Mouse (Mus musculus) spleen, embryonic (tissue): ENCODE data around the gene Rnf135.
"Not testable (repeated sequence)": the region's sequence is repeated elsewhere in the genome, so short reads cannot be mapped to it uniquely, and the experiment has no call there.

Source experiments
- CTCF ChIA-PET: fragments of 350-600 bp; sonication (Branson Sonifier 250); formaldehyde crosslinking; loops from one replicate; lab custom pipeline; 2022; lab: Charles Lee

Gene Rnf135

GRCm38 (mm10) chr11:80159018-80159417 is 24.6 kb upstream of the Rnf135 start:
- CTCF ChIA-PET, result interaction anchor here (0.7 kb wide), 1 partner anchor 352 kb away, joined by 3 read pairs; no protein-coding TSS in a partner anchor

GRCm38 (mm10) chr11:80161041-80161440 is 22.6 kb upstream of the Rnf135 start:
- CTCF ChIA-PET, result no interaction called here

- CTCF ChIA-PET, result no interaction called here
Measured at GRCm38 (mm10) chr11:80163362-80164116, 20.1 kb upstream of the Rnf135 start.

- CTCF ChIA-PET, result no interaction called here
Measured at GRCm38 (mm10) chr11:80164224-80164623, 19.4 kb upstream of the Rnf135 start.

- CTCF ChIA-PET, result no interaction called here
Measured at GRCm38 (mm10) chr11:80168121-80168520, 15.5 kb upstream of the Rnf135 start.

- CTCF ChIA-PET, result no interaction called here
Measured at GRCm38 (mm10) chr11:80168611-80169249, 14.9 kb upstream of the Rnf135 start.

GRCm38 (mm10) chr11:80169629-80170028 is 14.0 kb upstream of the Rnf135 start:
- CTCF ChIA-PET, result interaction anchor here (0.5 kb wide), 1 partner anchor 150 kb away, joined by 6 read pairs; no protein-coding TSS in a partner anchor

- CTCF ChIA-PET, result interaction anchor here (0.5 to 0.7 kb wide), 2 partner anchors 149 to 322 kb away, joined by 6 to 21 read pairs; no protein-coding TSS in a partner anchor
Measured at GRCm38 (mm10) chr11:80170351-80170750, 13.3 kb upstream of the Rnf135 start.

- CTCF ChIA-PET, result no interaction called here
Measured at GRCm38 (mm10) chr11:80171884-80172283, 11.8 kb upstream of the Rnf135 start.

- CTCF ChIA-PET, result interaction anchor here (0.7 kb wide), 1 partner anchor 665 kb away, joined by 3 read pairs; no protein-coding TSS in a partner anchor
Measured at GRCm38 (mm10) chr11:80173963-80174670, 9.5 kb upstream of the Rnf135 start.

- CTCF ChIA-PET, result no interaction called here
Measured at GRCm38 (mm10) chr11:80176911-80177895, 6.4 kb upstream of the Rnf135 start.

- CTCF ChIA-PET, result no interaction called here
Measured at GRCm38 (mm10) chr11:80178316-80178715, 5.3 kb upstream of the Rnf135 start.

- CTCF ChIA-PET, result interaction anchor here (0.6 kb wide), 1 partner anchor 469 kb away, joined by 3 read pairs; no protein-coding TSS in a partner anchor
Measured at GRCm38 (mm10) chr11:80181021-80181749, 2.5 kb upstream of the Rnf135 start.

GRCm38 (mm10) chr11:80183054-80183704 is 472 bp upstream of the Rnf135 start:
- CTCF ChIA-PET, result interaction anchor here (0.6 kb wide), 1 partner anchor 8 kb away, joined by 3 read pairs; no protein-coding TSS in a partner anchor

GRCm38 (mm10) chr11:80184531-80185071 is 950 bp downstream of the Rnf135 start:
- CTCF ChIA-PET, result no interaction called here

- CTCF ChIA-PET, result not testable (repeated sequence)
Measured at GRCm38 (mm10) chr11:80185441-80185976, 1.9 kb downstream of the Rnf135 start.

GRCm38 (mm10) chr11:80190280-80190679 is 6.6 kb downstream of the Rnf135 start:
- CTCF ChIA-PET, result no interaction called here

- CTCF ChIA-PET, result interaction anchor here (0.5 to 1.0 kb wide), 3 partner anchors 15 to 53 kb away, joined by 3 to 4 read pairs (median 3); partner anchors contain the start of gene Rhot1
Measured at GRCm38 (mm10) chr11:80193827-80194226, 10.2 kb downstream of the Rnf135 start.

- CTCF ChIA-PET, result no interaction called here
Measured at GRCm38 (mm10) chr11:80196351-80196750, 12.7 kb downstream of the Rnf135 start.
